Mouse (Mus musculus) thymus, adult 2 months (tissue): ENCODE measurements around the gene Eif4a2. TPM values are rescaled to one million over a fixed set of nuclear protein-coding genes. Genes with fewer than 3 reads are reported as not detected.

ENCODE experiments used
- DNase-seq: peaks from one replicate; pipeline ENCODE4 v3.0.0; 2021
- H3K27ac ChIP-seq: fragments of 200-500 bp; 2 replicates; pipeline ENCODE4 v1.5.1; 2012; ENCODE audit warnings: low read length, control low read depth; ENCODE audit not compliant: control insufficient read depth, insufficient read depth
- H3K27me3 ChIP-seq: fragments of 200-500 bp; 2 replicates; pipeline ENCODE4 v1.6.1; 2012; ENCODE audit warnings: mild to moderate bottlenecking, low read length, moderate library complexity, mixed read lengths; ENCODE audit not compliant: control insufficient read depth, insufficient read depth
- H3K36me3 ChIP-seq: fragments of 200-500 bp; 2 replicates; pipeline ENCODE4 v1.6.1; 2012; ENCODE audit warnings: mild to moderate bottlenecking, low read length, moderate library complexity; ENCODE audit not compliant: control insufficient read depth, insufficient read depth
- H3K4me1 ChIP-seq: fragments of 200-500 bp; replicated peaks from 2 replicates; pipeline ENCODE4 v1.6.1; 2012; ENCODE audit warnings: low read length; ENCODE audit not compliant: control insufficient read depth, insufficient read depth
- H3K4me3 ChIP-seq: fragments of 200-500 bp; 2 replicates; pipeline ENCODE4 v1.5.1; 2012; ENCODE audit warnings: mild to moderate bottlenecking, low read length, control low read depth, moderate library complexity; ENCODE audit not compliant: control insufficient read depth, insufficient read depth
- CTCF ChIP-seq: fragments of 200-500 bp; IDR thresholded peaks from 2 replicates; pipeline ENCODE4 v1.5.1; 2012; ENCODE audit warnings: mild to moderate bottlenecking, control low read depth, low read length, moderate library complexity, borderline replicate concordance; ENCODE audit not compliant: control insufficient read depth, poor library complexity, insufficient read depth; ENCODE audit errors: extremely low read depth
- POLR2A ChIP-seq: fragments of 200-500 bp; IDR thresholded peaks from 2 replicates; pipeline ENCODE4 v1.6.1; 2012; ENCODE audit warnings: mild to moderate bottlenecking, low read length, control low read depth, moderate library complexity; ENCODE audit not compliant: control insufficient read depth, poor library complexity, insufficient read depth; ENCODE audit errors: extremely low read depth
- WGBS: fragments of 180-500 bp; shearing (Covaris S2); methylation state at CpG from one replicate; pipeline ENCODE4 v1.1.7; 2018; 5-methylcytosine and 5-hydroxymethylcytosine counted together
- polyA plus RNA-seq: library from polyadenylated mRNA; depleted of rRNA; stranded (reverse); fragments of >200 nt; gene quantifications from 2 replicates; pipeline ENCODE4 v1.2.3, GENCODE M21; 2012

The Eif4a2 gene
- polyA plus RNA-seq, 1 experiment: 137 TPM

GRCm38 (mm10) chr16:23100099-23100575 lies 7.1 kb upstream of the Eif4a2 start:
- H3K36me3 ChIP-seq: no peaks in the 10 kb centered on the region
- whole genome bisulfite sequencing: 40% methylated on average over 9 of the region's 9 CpGs
- peaks cover 9% of the 10 kb centered on the region; the same call in 1 of the 2 replicates for H3K4me1 ChIP-seq
- H3K27me3 ChIP-seq: no peaks in the 10 kb centered on the region
- TF ChIP-seq CTCF: no peak
- no peak for TF ChIP-seq POLR2A
- no peak overlapping the region for H3K27ac ChIP-seq
- no peak for DNase-seq
- no peak overlapping the region for H3K4me3 ChIP-seq

GRCm38 (mm10) chr16:23100613-23101012 lies 6.6 kb upstream of the Eif4a2 start:
- no peak overlapping the region for H3K4me3 ChIP-seq
- H3K27me3 ChIP-seq: no peaks in the 10 kb centered on the region
- no peak for TF ChIP-seq CTCF
- no peak for TF ChIP-seq POLR2A
- no peak for DNase-seq
- H3K36me3 ChIP-seq: no peaks in the 10 kb centered on the region
- H3K27ac ChIP-seq: no peak overlapping the region
- peaks cover 9% of the 10 kb centered on the region; the same call in 1 of the 2 replicates for H3K4me1 ChIP-seq
- 62% methylated on average over 10 of the region's 10 CpGs for WGBS

GRCm38 (mm10) chr16:23102340-23103037 lies 4.8 kb upstream of the Eif4a2 start:
- Histone ChIP-seq H3K4me1 (peaks cover 9% of the 10 kb centered on the region; the same call in 1 of the 2 replicates), H3K27ac (peak overlapping the region; percentile 33; the same call in 1 of the 2 replicates), H3K27me3 (no peaks in the 10 kb centered on the region), H3K36me3 (no peaks in the 10 kb centered on the region), H3K4me3 (peak overlapping the region; percentile 46)
- WGBS: 16% methylated on average over 15 of the region's 15 CpGs
- TF ChIP-seq POLR2A (no peak), CTCF (no peak)
- DNase-seq: peak; percentile 62

GRCm38 (mm10) chr16:23103038-23103745 lies 4.1 kb upstream of the Eif4a2 start:
- WGBS: 25% methylated on average over 17 of the region's 17 CpGs
- peak overlapping the region; percentile 46 for H3K4me3 ChIP-seq
- no peak for DNase-seq
- no peaks in the 10 kb centered on the region for H3K36me3 ChIP-seq
- H3K27ac ChIP-seq: peak overlapping the region; percentile 11; the same call in 1 of the 2 replicates
- no peaks in the 10 kb centered on the region for H3K27me3 ChIP-seq
- TF ChIP-seq CTCF (no peak), POLR2A (no peak)
- peaks cover 9% of the 10 kb centered on the region; the same call in 1 of the 2 replicates for H3K4me1 ChIP-seq

GRCm38 (mm10) chr16:23103841-23104240 lies 3.4 kb upstream of the Eif4a2 start:
- no peak for DNase-seq
- WGBS: 39% methylated on average over 2 of the region's 2 CpGs
- TF ChIP-seq CTCF (no peak), POLR2A (no peak)
- H3K4me1 ChIP-seq: peaks cover 9% of the 10 kb centered on the region; the same call in 1 of the 2 replicates
- no peaks in the 10 kb centered on the region for H3K27me3 ChIP-seq
- peaks cover 2% of the 10 kb centered on the region; the same call in 1 of the 2 replicates for H3K36me3 ChIP-seq
- H3K27ac ChIP-seq: no peak overlapping the region
- H3K4me3 ChIP-seq: no peak overlapping the region

GRCm38 (mm10) chr16:23106121-23106520 lies 1.1 kb upstream of the Eif4a2 start:
- DNase-seq: no peak
- Histone ChIP-seq H3K27me3 (no peaks in the 10 kb centered on the region), H3K27ac (no peak overlapping the region), H3K36me3 (peaks cover 25% of the 10 kb centered on the region), H3K4me1 (no peaks in the 10 kb centered on the region), H3K4me3 (no peak overlapping the region)
- whole genome bisulfite sequencing: 94% methylated on average over 7 of the region's 7 CpGs
- TF ChIP-seq CTCF (no peak), POLR2A (no peak)
